Mouse (Mus musculus) olfactory bulb, adult 2 months (tissue): ENCODE measurements around the gene Shisa9.

Experiments used
- CTCF ChIP-seq: fragments of 200-500 bp; IDR thresholded peaks from 2 replicates; pipeline ENCODE4 v1.5.1; 2012; ENCODE audit warnings: low read depth, mild to moderate bottlenecking, low read length, moderate library complexity; ENCODE audit not compliant: insufficient read depth
- POLR2A ChIP-seq: fragments of 200-500 bp; IDR thresholded peaks from 2 replicates; pipeline ENCODE4 v1.6.1; 2012; ENCODE audit warnings: mild to moderate bottlenecking, low read depth, low read length, moderate library complexity; ENCODE audit not compliant: insufficient read depth

GRCm38 (mm10) chr16:12094784-12095315 is 110.9 kb downstream of the Shisa9 start:
- TF ChIP-seq POLR2A (no peak), CTCF (no peak)
